Comparison of ENCODE assay signal across 8 mouse cellular contexts in the genomic region with DNA sequence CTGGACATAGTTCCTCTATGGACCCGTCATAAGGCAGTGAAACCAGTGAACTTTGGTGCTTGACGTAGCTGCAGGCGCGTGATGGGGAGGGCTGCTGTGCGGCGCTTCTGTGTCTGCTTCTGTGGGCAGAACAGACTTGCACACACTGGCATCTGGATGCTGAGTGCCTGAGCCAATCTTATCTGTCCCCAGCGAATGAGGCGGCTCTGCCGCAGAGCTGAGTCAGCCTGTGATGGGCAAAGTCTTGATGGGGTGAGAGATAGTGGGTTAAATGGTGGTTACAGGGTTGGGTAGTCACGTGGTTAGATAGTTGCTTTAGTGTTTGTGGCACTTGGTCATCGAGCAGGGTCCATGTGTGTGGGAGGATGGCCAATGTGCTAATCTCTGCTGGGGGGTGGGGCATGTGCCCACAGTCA. TPM values are rescaled to one million over a fixed set of nuclear protein-coding genes. Genes with fewer than 3 reads are reported as not detected.
DNase-seq lines count a peak whose midpoint lies in the region; ATAC-seq and TF ChIP-seq lines count a peak whose summit lies in the region.

No protein-coding gene starts in this region.

- H3K27me3 ChIP-seq in heart, embryonic 15.5 days, result no peaks in the 10 kb centered on the region
- no peaks in the 10 kb centered on the region for H3K27me3 ChIP-seq in splenic B cell, adult 2 months (ENCODE audit: control insufficient read depth, insufficient read depth, low read length, poor library complexity, severe bottlenecking)
- no peaks in the 10 kb centered on the region for H3K27me3 ChIP-seq in forebrain, embryonic 14.5 days (replicated peaks; ENCODE audit: control insufficient read depth, insufficient read depth, low read length)

- H3K9ac ChIP-seq in heart, embryonic 15.5 days, result 0 out of 2 replicates have a peak overlapping the region, but pooled peaks have one; percentile 38
- H3K9ac ChIP-seq in forebrain, embryonic 14.5 days (ENCODE audit: low read length), result no peak overlapping the region

- peak overlapping the region; percentile 98 for H3K27ac ChIP-seq in heart, embryonic 15.5 days
- H3K27ac ChIP-seq in layer of hippocampus, adult 2 months, result peak overlapping the region; percentile 82
- no peak overlapping the region for H3K27ac ChIP-seq in forebrain, embryonic 14.5 days (ENCODE audit: low read depth, low read length)

- WGBS in heart, embryonic 15.5 days, result 13% methylated on average over 11 of the region's 11 CpGs
- 80% methylated on average over 11 of the region's 11 CpGs for WGBS in forebrain, embryonic 14.5 days

- TF ChIP-seq CTCF in layer of hippocampus, adult 2 months (conservative IDR thresholded peaks at IDR 0.05), result no peak

- peak; percentile 11; the same call in 1 of the 2 replicates for ATAC-seq in heart, embryonic 15.5 days (replicated peaks; ENCODE audit: insufficient number of reproducible peaks, insufficient read depth, low FRiP score, low read depth)
- no peak for ATAC-seq in forebrain, embryonic 14.5 days

- H3K4me3 ChIP-seq in heart, embryonic 15.5 days, result peak overlapping the region; percentile 2; the same call in 1 of the 2 replicates
- peak overlapping the region; percentile 9; the same call in 1 of the 2 replicates for H3K4me3 ChIP-seq in layer of hippocampus, adult 2 months
- no peak overlapping the region for H3K4me3 ChIP-seq in forebrain, embryonic 14.5 days (ENCODE audit: low read depth, low read length)

- peaks cover 4% of the 10 kb centered on the region; the same call in 1 of the 2 replicates for H3K36me3 ChIP-seq in heart, embryonic 15.5 days
- H3K36me3 ChIP-seq in splenic B cell, adult 2 months (ENCODE audit: control insufficient read depth, insufficient read depth, low read length, poor library complexity, severe bottlenecking), result peaks cover 7% of the 10 kb centered on the region
- peaks cover 16% of the 10 kb centered on the region for H3K36me3 ChIP-seq in forebrain, embryonic 14.5 days (ENCODE audit: control insufficient read depth, insufficient read depth, low read length)

- no peaks in the 10 kb centered on the region for H3K9me3 ChIP-seq in heart, embryonic 15.5 days (replicated peaks)
- no peaks in the 10 kb centered on the region for H3K9me3 ChIP-seq in forebrain, embryonic 14.5 days (replicated peaks; ENCODE audit: control insufficient read depth, low read length)

- peaks cover 47% of the 10 kb centered on the region for H3K4me1 ChIP-seq in heart, embryonic 15.5 days (replicated peaks)
- H3K4me1 ChIP-seq in forebrain, embryonic 14.5 days (ENCODE audit: control insufficient read depth, insufficient read depth, low read length), result peaks cover 25% of the 10 kb centered on the region

- peak overlapping the region; percentile 68 for H3K4me2 ChIP-seq in heart, embryonic 15.5 days
- no peak overlapping the region for H3K4me2 ChIP-seq in forebrain, embryonic 14.5 days (ENCODE audit: low read length)

- peak; percentile 59 for DNase-seq in ovary, adult 18-20 months (ENCODE audit: low spot score)
- no peak for DNase-seq in ovary, postnatal 10 days (ENCODE audit: low spot score)
- DNase-seq in c-Kit-positive CD71-positive TER-119-negative erythroid progenitor cells, embryonic 14.5 days (ENCODE audit: low read depth), result peak; percentile 75
- peak in 1 of 2 experiments; percentile 76 for DNase-seq in layer of hippocampus, adult 2 months (ENCODE audit: low spot score in 2 of 2)
- DNase-seq in lung, postnatal 10 days, result peak; percentile 46
- DNase-seq in splenic B cell, adult 2 months (ENCODE audit: low read depth, low spot score), result peak; percentile 97
- DNase-seq in forebrain, embryonic 14.5 days (ENCODE audit: low spot score), result no peak

RNA-seq across cellular contexts. Expression of a gene that starts 2.9 kb away (rescaled TPM):
- 13.6 and 14.7 TPM in 2 replicates for polyA plus RNA-seq in heart, embryonic 15.5 days (2015; fragmentation: Nextera tagmentation; extraction: Ambion mirVana)
- 1 to 10 TPM; 2.0 to 3.2 TPM for total RNA-seq in layer of hippocampus, adult 2 months (2021)
- 3.3 and 5.6 TPM in 2 replicates for polyA plus RNA-seq in forebrain, embryonic 14.5 days (2014; fragmentation: Nextera tagmentation; extraction: Ambion mirVana)

RNA-seq across cellular contexts. Expression of a gene that starts 9.5 kb away (rescaled TPM):
- polyA plus RNA-seq in heart, embryonic 15.5 days (2015; fragmentation: Nextera tagmentation; extraction: Ambion mirVana), result 42.0 and 45.7 TPM in 2 replicates
- total RNA-seq in layer of hippocampus, adult 2 months (2021), result 10 to 100 TPM; 17.7 to 18.7 TPM
- polyA plus RNA-seq in forebrain, embryonic 14.5 days (2014; fragmentation: Nextera tagmentation; extraction: Ambion mirVana), result 42.3 and 52.9 TPM in 2 replicates

RNA-seq across cellular contexts. Expression of a gene that starts 9.8 kb away (rescaled TPM):
- 66.8 and 73.0 TPM in 2 replicates for polyA plus RNA-seq in heart, embryonic 15.5 days (2015; fragmentation: Nextera tagmentation; extraction: Ambion mirVana)
- 10 to 100 TPM; 68.4 to 79.0 TPM for total RNA-seq in layer of hippocampus, adult 2 months (2021)
- polyA plus RNA-seq in forebrain, embryonic 14.5 days (2014; fragmentation: Nextera tagmentation; extraction: Ambion mirVana), result 59.3 and 73.1 TPM in 2 replicates

RNA-seq across cellular contexts. Expression of a gene that starts 10.6 kb away (rescaled TPM):
- 34.3 and 46.7 TPM in 2 replicates for polyA plus RNA-seq in heart, embryonic 15.5 days (2015; fragmentation: Nextera tagmentation; extraction: Ambion mirVana)
- 1 to 10 TPM; 5.9 to 6.8 TPM for total RNA-seq in layer of hippocampus, adult 2 months (2021)
- polyA plus RNA-seq in forebrain, embryonic 14.5 days (2014; fragmentation: Nextera tagmentation; extraction: Ambion mirVana), result 17.7 and 27.5 TPM in 2 replicates

RNA-seq across cellular contexts. Expression of a gene that starts 32.5 kb away (rescaled TPM):
- polyA plus RNA-seq in heart, embryonic 15.5 days (2015; fragmentation: Nextera tagmentation; extraction: Ambion mirVana), result 534 and 573 TPM in 2 replicates
- total RNA-seq in layer of hippocampus, adult 2 months (2021), result 100 to 1,000 TPM; 490 to 496 TPM
- 539 and 750 TPM in 2 replicates for polyA plus RNA-seq in forebrain, embryonic 14.5 days (2014; fragmentation: Nextera tagmentation; extraction: Ambion mirVana)

Comparison
In these comparisons a context has a peak if more than half of its experiments do, and no peak if none do; other contexts are left out.
1. DNase-seq: peak in ovary, adult 18-20 months (single experiment), c-Kit-positive CD71-positive TER-119-negative erythroid progenitor cells, embryonic 14.5 days (single experiment), lung, postnatal 10 days (single experiment) and splenic B cell, adult 2 months (single experiment); none in ovary, postnatal 10 days (single experiment) and forebrain, embryonic 14.5 days (single experiment).